Mouse (Mus musculus) liver, embryonic 15.5 days (tissue): ENCODE results near the gene Zdhhc21. TPM values are rescaled to one million over a fixed set of nuclear protein-coding genes. Genes with fewer than 3 reads are reported as not detected.

Experiments
- ATAC-seq: fragments of 200-750 bp; cut with Nextera tagmentation; 2 replicates; pipeline ENCODE4 v1.8.0; 2017; ENCODE audit warnings: moderate number of reproducible peaks, mild to moderate bottlenecking, moderate library complexity; ENCODE audit not compliant: insufficient read depth
- H3K27ac ChIP-seq: fragments of 300-500 bp; sonication (generic); replicated peaks from 2 replicates; pipeline ENCODE4 v1.5.1; 2015; ENCODE audit warnings: mild to moderate bottlenecking, inconsistent platforms
- H3K27me3 ChIP-seq: fragments of 300-500 bp; sonication (generic); 2 replicates; pipeline ENCODE4 v1.6.1; 2015; ENCODE audit warnings: mild to moderate bottlenecking, inconsistent platforms
- H3K36me3 ChIP-seq: fragments of 300-500 bp; sonication (generic); replicated peaks from 2 replicates; pipeline ENCODE4 v1.6.1; 2015; ENCODE audit warnings: moderate library complexity, mild to moderate bottlenecking, inconsistent platforms
- H3K4me1 ChIP-seq: fragments of 300-500 bp; sonication (generic); replicated peaks from 2 replicates; pipeline ENCODE4 v1.6.1; 2015; ENCODE audit warnings: inconsistent platforms
- H3K4me2 ChIP-seq: fragments of 300-500 bp; sonication (generic); 2 replicates; pipeline ENCODE4 v1.6.1; 2015; ENCODE audit warnings: moderate library complexity, mild to moderate bottlenecking, inconsistent platforms
- H3K4me3 ChIP-seq: fragments of 300-500 bp; sonication (generic); replicated peaks from 2 replicates; pipeline ENCODE4 v1.5.1; 2015; ENCODE audit warnings: mild to moderate bottlenecking, inconsistent platforms
- H3K9ac ChIP-seq: fragments of 300-500 bp; sonication (generic); 2 replicates; pipeline ENCODE4 v1.6.1; 2015; ENCODE audit warnings: moderate library complexity, mild to moderate bottlenecking, inconsistent platforms
- H3K9me3 ChIP-seq: fragments of 300-500 bp; sonication (generic); replicated peaks from 2 replicates; pipeline ENCODE4 v1.6.1; 2016; ENCODE audit warnings: inconsistent platforms
- WGBS: fragments of 180-500 bp; shearing (Covaris S2); methylation state at CpG from one replicate; pipeline ENCODE4 v1.1.7; 2015; ENCODE audit warnings: mixed read lengths; ENCODE audit not compliant: insufficient replicate concordance; 5-methylcytosine and 5-hydroxymethylcytosine counted together
- polyA plus RNA-seq: library from polyadenylated mRNA; unstranded; fragments of >200 nt; fragmentation: Nextera tagmentation; extraction: Ambion mirVana; gene quantifications from 2 replicates; pipeline ENCODE4 v1.2.1, GENCODE M21; 2015

Gene Zdhhc21
- polyA plus RNA-seq, 1 experiment from 2014 or later = 2.7 TPM

DNA sequence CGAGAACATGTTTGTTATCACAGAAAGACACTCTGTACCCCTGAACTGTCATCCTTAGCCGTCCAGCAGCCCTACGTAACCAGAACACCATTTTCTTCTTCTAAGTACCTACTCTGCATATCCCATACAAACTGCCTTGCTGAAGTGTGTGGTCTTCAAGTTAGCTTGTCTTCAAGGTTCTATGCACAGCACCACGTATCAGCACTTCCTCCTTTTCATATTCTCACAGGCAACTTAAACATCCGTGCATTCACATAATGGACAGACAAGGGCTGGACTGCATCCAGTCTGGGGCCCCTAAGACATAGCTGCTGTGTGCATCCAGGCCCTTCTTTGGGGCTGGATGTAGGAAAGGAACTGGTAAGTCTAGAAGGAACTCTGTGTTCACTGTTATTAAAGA lies 41.9 kb downstream of the Zdhhc21 start:
- Histone ChIP-seq H3K4me2 (no peak overlapping the region), H3K4me1 (peaks cover 30% of the 10 kb centered on the region), H3K9me3 (no peaks in the 10 kb centered on the region), H3K27ac (no peak overlapping the region), H3K4me3 (no peak overlapping the region), H3K9ac (no peak overlapping the region), H3K36me3 (no peaks in the 10 kb centered on the region), H3K27me3 (no peaks in the 10 kb centered on the region)
- 38% methylated on average over 5 of the region's 5 CpGs for WGBS
- no peak for ATAC-seq

DNA sequence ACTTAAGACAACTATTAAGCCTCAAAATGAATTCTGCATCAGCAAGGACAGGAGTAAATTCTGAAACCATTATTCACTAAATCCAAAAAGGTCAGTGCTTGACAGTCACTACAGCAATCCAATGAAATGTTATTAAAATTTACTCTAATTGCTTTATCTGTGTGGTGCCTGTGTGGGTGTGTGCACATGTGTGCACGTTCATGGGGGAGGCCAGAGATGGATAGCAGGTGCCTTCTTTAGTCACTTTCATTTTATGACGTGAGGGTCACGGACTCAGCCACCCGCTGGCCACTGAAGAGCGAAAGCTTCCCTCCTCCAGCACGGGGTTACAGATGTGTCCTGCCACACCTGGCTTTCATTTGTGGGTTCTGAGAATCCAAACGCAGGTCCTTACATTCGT lies 43.4 kb downstream of the Zdhhc21 start:
- Histone ChIP-seq H3K27me3 (no peaks in the 10 kb centered on the region), H3K9ac (no peak overlapping the region), H3K9me3 (no peaks in the 10 kb centered on the region), H3K4me2 (peak overlapping the region; percentile 52), H3K4me3 (peak overlapping the region; percentile 10), H3K4me1 (peaks cover 30% of the 10 kb centered on the region), H3K36me3 (no peaks in the 10 kb centered on the region), H3K27ac (no peak overlapping the region)
- ATAC-seq = peak; percentile 58; the same call in 1 of the 2 replicates
- WGBS = 49% methylated on average over 8 of the region's 8 CpGs

DNA sequence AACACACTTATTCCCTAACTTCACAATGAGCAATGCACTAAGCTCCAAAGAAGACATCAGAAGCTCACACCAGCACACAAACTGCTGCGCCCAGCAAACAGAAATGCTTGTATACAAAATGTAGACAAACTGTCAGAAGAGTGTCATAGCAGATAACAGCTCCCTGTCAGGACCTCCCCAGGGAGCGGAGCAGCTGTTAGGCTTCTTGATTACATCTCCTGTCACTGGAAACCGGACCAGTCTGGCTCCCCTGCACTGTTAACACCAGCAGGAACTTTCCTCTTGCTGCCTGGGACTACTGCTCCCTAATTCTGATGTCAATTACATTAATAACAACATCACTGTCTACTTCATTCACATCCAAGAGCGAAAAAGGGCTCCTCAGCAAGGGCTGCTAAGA lies 44.5 kb downstream of the Zdhhc21 start:
- peak; percentile 94 for ATAC-seq
- no peaks in the 10 kb centered on the region for H3K9me3 ChIP-seq
- 24% methylated on average over 4 of the region's 4 CpGs for WGBS
- peak overlapping the region; percentile 41 for H3K4me2 ChIP-seq
- H3K9ac ChIP-seq = no peak overlapping the region
- peaks cover 30% of the 10 kb centered on the region for H3K4me1 ChIP-seq
- no peaks in the 10 kb centered on the region for H3K36me3 ChIP-seq
- no peak overlapping the region for H3K4me3 ChIP-seq
- peak overlapping the region; percentile 72; the same call in 1 of the 2 replicates for H3K27ac ChIP-seq
- H3K27me3 ChIP-seq = no peaks in the 10 kb centered on the region

DNA sequence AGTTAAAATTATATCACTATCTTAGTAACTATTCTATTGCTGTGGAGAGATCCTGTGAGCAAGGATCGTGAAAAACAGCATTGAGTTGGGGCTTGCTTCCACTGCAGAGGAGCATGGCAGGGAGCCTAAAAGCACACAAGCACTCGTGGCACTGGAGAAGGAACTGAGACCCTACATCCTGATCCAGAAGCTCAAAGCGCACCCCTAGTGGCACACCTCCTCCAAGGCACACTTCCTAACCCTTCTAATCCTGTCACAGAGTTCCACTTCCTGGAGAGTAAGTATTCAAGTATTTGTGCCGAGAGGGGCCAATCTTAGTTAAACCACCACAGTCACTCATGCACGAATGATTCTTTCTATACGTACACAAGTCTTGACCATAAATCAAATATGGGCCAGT lies 46.4 kb downstream of the Zdhhc21 start:
- H3K27me3 ChIP-seq = no peaks in the 10 kb centered on the region
- no peaks in the 10 kb centered on the region for H3K36me3 ChIP-seq
- H3K4me3 ChIP-seq = no peak overlapping the region
- peaks cover 30% of the 10 kb centered on the region for H3K4me1 ChIP-seq
- no peak overlapping the region for H3K4me2 ChIP-seq
- no peak for ATAC-seq
- H3K9ac ChIP-seq = no peak overlapping the region
- 66% methylated on average over 6 of the region's 6 CpGs for WGBS
- no peak overlapping the region for H3K27ac ChIP-seq
- H3K9me3 ChIP-seq = no peaks in the 10 kb centered on the region

DNA sequence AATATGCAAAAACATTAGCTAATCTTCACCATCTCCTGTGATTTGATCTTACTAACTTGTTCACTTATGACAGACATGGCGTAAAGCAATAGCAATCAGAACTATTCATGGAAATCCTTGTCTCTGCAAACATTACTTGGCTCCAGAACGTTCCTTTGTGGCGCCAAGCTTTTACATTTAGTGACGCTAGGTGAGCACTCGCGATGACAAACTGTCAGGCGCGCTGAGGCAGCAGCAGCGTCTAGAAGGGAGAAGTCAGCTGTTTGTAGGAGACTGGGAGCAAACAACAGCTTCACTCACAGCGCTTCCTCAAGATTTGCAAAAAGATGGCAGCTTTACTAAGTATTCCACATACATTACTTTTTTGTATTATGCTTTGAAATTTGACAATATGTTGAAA lies 51.9 kb downstream of the Zdhhc21 start:
- Histone ChIP-seq H3K9ac (no peak overlapping the region), H3K36me3 (no peaks in the 10 kb centered on the region), H3K27ac (no peak overlapping the region), H3K27me3 (no peaks in the 10 kb centered on the region), H3K4me3 (no peak overlapping the region), H3K4me2 (no peak overlapping the region), H3K9me3 (no peaks in the 10 kb centered on the region), H3K4me1 (no peaks in the 10 kb centered on the region)
- 77% methylated on average over 10 of the region's 10 CpGs for WGBS
- ATAC-seq = no peak

DNA sequence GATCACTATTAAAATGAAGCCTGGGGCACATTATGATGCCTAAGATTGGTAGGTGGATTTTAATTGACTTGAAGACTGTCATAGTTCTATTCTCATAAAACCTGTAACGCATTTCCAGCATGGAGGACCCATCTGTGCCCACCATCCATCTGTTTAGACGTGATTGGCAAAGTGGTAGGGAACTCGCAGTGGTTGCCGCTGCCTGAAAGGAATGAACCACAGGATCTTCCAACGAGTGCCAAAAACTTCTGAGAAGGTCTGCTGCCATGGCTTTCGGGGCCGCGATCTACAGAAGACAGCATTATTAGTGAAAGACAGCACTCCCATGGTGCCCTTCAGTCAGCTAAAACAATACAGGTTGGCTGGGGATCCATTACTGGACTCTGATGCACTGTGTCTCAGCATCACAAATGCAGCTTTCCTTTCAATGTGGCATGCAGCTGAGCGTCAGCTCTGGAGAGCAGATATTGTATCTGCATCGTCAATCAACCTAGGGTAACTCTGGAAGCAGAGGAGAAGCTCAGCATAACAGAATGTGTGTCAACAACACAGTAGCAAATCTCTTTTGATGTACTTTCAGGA lies 53.5 kb downstream of the Zdhhc21 start:
- no peak for ATAC-seq
- 85% methylated on average over 10 of the region's 10 CpGs for WGBS
- H3K36me3 ChIP-seq = no peaks in the 10 kb centered on the region

DNA sequence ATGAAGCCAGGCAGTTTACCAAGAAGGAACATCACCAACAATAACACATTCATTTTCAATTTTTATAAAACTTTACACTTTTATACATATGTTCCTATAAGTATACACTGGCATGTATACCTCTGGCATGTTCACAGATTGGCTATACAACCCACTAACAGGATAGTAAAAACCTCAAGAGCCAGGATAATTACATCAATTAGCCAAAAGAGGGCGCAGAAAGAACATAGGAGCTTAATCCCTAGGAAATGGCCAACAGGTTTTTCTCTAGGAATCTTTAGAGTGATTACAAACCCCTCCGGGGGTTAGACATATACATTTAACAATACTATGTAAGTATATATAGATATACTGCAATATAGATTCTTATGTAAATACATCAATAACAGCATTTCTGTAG lies 55.7 kb downstream of the Zdhhc21 start:
- no peak overlapping the region for H3K9ac ChIP-seq
- no peaks in the 10 kb centered on the region for H3K9me3 ChIP-seq
- ATAC-seq = no peak
- H3K27me3 ChIP-seq = no peaks in the 10 kb centered on the region
- no peaks in the 10 kb centered on the region for H3K4me1 ChIP-seq
- no peak overlapping the region for H3K4me3 ChIP-seq
- WGBS = 56% methylated on average over 2 of the region's 2 CpGs
- H3K27ac ChIP-seq = no peak overlapping the region
- no peak overlapping the region for H3K4me2 ChIP-seq
- H3K36me3 ChIP-seq = no peaks in the 10 kb centered on the region

More for the DNA sequence above, 53.5 kb downstream of the Zdhhc21 start:
- Histone ChIP-seq H3K4me2 (no peak overlapping the region), H3K27me3 (no peaks in the 10 kb centered on the region), H3K9ac (no peak overlapping the region), H3K27ac (no peak overlapping the region), H3K4me1 (no peaks in the 10 kb centered on the region), H3K9me3 (no peaks in the 10 kb centered on the region), H3K4me3 (no peak overlapping the region)

DNA sequence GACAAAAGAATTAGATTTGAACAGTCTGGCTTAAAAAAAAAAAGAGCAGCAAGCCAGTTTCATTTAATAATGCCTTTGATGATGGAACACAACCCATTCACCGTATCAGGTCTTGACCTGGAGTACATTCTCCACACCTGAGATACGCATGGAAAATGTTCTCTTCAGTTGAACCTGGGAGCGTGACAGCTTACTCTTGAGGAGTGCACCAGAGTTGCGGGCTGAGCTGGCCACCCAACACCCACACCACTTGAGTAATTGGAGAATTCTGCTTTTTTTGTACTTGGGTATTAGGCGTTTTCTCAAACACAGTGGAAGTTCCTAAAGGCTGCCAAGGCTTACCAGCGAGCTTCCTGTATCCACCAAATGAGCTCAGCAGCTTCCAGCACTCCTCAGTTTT lies 66.2 kb downstream of the Zdhhc21 start:
- H3K9ac ChIP-seq = no peak overlapping the region
- H3K4me2 ChIP-seq = no peak overlapping the region
- no peak overlapping the region for H3K27ac ChIP-seq
- no peak for ATAC-seq
- H3K27me3 ChIP-seq = no peaks in the 10 kb centered on the region
- H3K36me3 ChIP-seq = no peaks in the 10 kb centered on the region
- H3K4me3 ChIP-seq = no peak overlapping the region
- 68% methylated on average over 6 of the region's 6 CpGs for WGBS
- no peaks in the 10 kb centered on the region for H3K4me1 ChIP-seq
- H3K9me3 ChIP-seq = no peaks in the 10 kb centered on the region

DNA sequence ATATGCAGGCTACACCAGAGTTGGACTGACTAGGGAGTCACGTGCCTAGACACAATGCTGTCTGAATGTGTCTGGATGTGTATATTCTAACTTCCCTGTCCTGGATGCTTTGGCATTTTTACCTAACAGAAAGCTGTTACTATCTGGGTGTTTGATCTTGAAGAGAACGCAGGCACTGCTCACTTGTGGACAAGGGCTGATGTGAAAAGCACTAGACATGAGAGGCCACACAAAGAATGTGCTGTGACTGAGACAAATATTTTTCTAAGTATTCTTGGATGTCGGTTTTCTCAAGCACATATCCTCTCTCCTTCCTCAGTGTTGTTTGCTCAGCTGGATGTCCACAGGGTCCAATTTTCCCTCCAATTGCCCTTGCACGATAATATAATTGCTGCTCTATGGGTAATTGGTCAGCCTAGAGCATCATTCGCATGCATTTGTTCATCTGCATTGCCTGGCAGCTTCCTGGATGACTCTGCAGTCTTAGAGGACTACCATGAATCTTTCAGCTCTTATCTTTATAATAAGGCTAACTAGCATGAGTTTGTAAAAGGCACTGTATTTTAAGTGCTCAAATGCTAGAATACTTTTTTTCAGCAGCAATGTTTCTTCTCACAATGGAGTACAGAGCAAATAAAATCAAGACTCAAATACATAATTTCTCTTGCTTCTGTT lies 66.7 kb downstream of the Zdhhc21 start:
- Histone ChIP-seq H3K9ac (no peak overlapping the region), H3K9me3 (no peaks in the 10 kb centered on the region), H3K4me3 (no peak overlapping the region), H3K4me2 (no peak overlapping the region), H3K36me3 (no peaks in the 10 kb centered on the region), H3K27ac (no peak overlapping the region), H3K27me3 (no peaks in the 10 kb centered on the region), H3K4me1 (no peaks in the 10 kb centered on the region)
- WGBS = 53% methylated on average over 5 of the region's 5 CpGs
- ATAC-seq = no peak

DNA sequence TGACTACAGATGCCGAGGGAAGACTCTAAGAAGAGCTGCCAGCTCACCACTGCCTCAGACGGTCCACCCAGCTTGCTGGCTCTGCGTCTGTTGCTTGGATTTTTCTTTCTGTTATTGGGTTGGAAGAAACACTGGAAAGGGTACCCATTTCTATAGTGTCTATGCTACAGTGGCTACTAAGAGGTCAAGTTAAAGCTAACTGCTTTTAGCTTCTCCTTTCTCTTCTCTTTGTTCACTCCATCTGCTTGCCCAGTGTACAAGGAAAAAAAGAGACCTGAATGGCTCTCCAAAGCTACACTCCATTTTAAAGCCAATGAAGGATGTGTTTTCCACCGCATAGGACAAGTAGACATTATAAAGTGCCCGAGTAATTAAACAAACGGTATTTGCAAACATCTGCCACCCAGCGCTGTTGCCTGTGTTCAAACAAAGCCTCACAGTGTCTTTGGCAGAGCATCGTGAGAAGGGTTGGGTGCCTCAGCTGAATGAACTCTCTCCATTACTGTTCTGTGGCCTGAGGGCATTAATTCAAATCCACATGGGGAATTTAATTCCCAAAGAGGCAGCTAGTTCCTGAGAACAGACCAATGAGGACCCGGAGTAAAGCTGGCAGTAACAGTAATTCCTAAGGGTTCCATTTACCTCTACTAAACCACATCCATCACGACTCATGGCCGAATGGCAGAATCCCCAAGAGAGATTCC lies 94.1 kb downstream of the Zdhhc21 start:
- Histone ChIP-seq H3K4me3 (no peak overlapping the region), H3K27me3 (no peaks in the 10 kb centered on the region), H3K9me3 (no peaks in the 10 kb centered on the region), H3K36me3 (no peaks in the 10 kb centered on the region), H3K4me1 (no peaks in the 10 kb centered on the region), H3K9ac (no peak overlapping the region), H3K27ac (no peak overlapping the region), H3K4me2 (no peak overlapping the region)
- 68% methylated on average over 11 of the region's 11 CpGs for WGBS
- ATAC-seq = no peak

DNA sequence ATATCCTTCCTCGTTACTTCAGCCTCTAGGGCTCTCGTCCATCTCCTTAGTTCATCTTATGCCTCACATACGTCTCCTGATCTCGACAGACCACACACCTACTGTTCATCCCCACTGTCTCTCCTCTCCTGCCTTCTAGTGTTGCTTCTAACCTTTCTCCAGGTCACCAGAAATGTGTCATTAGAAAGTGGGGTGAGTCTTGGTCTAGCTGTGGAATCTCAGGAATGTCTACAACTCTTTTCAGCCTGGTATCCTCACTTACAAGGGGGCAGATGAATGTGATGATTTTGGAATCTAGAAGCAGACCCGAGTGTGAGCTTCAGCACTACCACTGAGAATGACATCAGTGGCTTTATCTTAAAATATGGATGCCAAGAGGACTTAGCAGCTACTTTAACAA lies 96.2 kb downstream of the Zdhhc21 start:
- H3K27ac ChIP-seq = no peak overlapping the region
- H3K4me2 ChIP-seq = no peak overlapping the region
- no peak for ATAC-seq
- no peaks in the 10 kb centered on the region for H3K9me3 ChIP-seq
- H3K9ac ChIP-seq = no peak overlapping the region
- WGBS = 43% methylated on average over 5 of the region's 5 CpGs
- H3K36me3 ChIP-seq = no peaks in the 10 kb centered on the region
- H3K27me3 ChIP-seq = no peaks in the 10 kb centered on the region
- no peaks in the 10 kb centered on the region for H3K4me1 ChIP-seq
- no peak overlapping the region for H3K4me3 ChIP-seq
